Mouse (Mus musculus) MEL (cell line): Measurements from ENCODE around the gene Retreg1.

Source experiments
- JUND ChIP-seq: IDR thresholded peaks from 2 replicates; pipeline ENCODE4 v1.6.1; 2011; ENCODE audit warnings: low read depth, mild to moderate bottlenecking, improper control_type of control experiment, low read length
- USF1 ChIP-seq: IDR thresholded peaks from 2 replicates; pipeline ENCODE4 v1.6.1; 2014; ENCODE audit warnings: low read depth, mild to moderate bottlenecking, inconsistent platforms, low read length, improper control_type of control experiment, moderate library complexity

GRCm38 (mm10) chr15:25850552-25850951, 7.6 kb downstream of the Retreg1 start:
- TF ChIP-seq USF1 (no peak), JUND (no peak)
